Mouse (Mus musculus): ENCODE results near the gene Tmem191c.

Gene Tmem191c

DNA sequence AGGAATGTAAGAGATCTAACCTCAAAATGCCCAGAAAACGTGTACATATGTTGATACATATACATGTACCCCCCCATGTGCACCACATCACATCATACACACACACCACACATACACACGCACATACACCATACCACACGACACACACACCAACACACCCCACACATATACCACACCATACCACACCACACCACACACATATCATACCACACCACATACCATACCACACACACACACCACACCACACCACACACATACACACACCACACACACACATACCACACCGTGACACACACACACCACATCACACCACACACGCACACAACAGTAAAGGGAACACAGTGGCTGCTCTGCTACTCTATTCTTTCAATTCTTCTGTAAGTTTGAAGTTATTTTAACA lies 56.0 kb downstream of the Tmem191c start:
- DNase-seq: no peak

Measured in kidney, adult 8-10 months (tissue).